Mouse (Mus musculus): ENCODE data around the gene Fbxo21. TPM values are rescaled to one million over a fixed set of nuclear protein-coding genes. Genes with fewer than 3 reads are reported as not detected.
A peak's percentile ranks its signal among the peaks of the same experiment; 100 is the strongest.

The Fbxo21 gene
- polyA plus RNA-seq, 1 experiment from 2014 or later, result 163 TPM

- Histone ChIP-seq H3K4me1 (ENCODE audit: control insufficient read depth, insufficient read depth, low read length) (no peaks in the 10 kb centered on the region), H3K4me2 (ENCODE audit: low read length) (no peak overlapping the region), H3K27me3 (ENCODE audit: control insufficient read depth, insufficient read depth, low read length) (no peaks in the 10 kb centered on the region), H3K4me3 (replicated peaks; ENCODE audit: low read depth, low read length) (no peak overlapping the region), H3K9me3 (ENCODE audit: control insufficient read depth, low read length) (no peaks in the 10 kb centered on the region), H3K9ac (replicated peaks; ENCODE audit: low read length) (no peak overlapping the region), H3K36me3 (ENCODE audit: control insufficient read depth, insufficient read depth, low read length) (no peaks in the 10 kb centered on the region), H3K27ac (replicated peaks; ENCODE audit: low read depth, low read length) (no peak overlapping the region)
- ATAC-seq (ENCODE audit: low FRiP score, low TSS enrichment), result no peak
- WGBS, result 29% methylated on average over 4 of the region's 4 CpGs
- DNase-seq, result peak; percentile 77
These were observed 29.9 kb upstream of the Fbxo21 start for GRCm38 (mm10) chr5:117946605-117947004.

- no peaks in the 10 kb centered on the region for H3K27me3 ChIP-seq (ENCODE audit: control insufficient read depth, insufficient read depth, low read length)
- WGBS, result 66% methylated on average over 10 of the region's 10 CpGs
- H3K9ac ChIP-seq (replicated peaks; ENCODE audit: low read length), result no peak overlapping the region
These were observed 27.1 kb upstream of the Fbxo21 start for GRCm38 (mm10) chr5:117949393-117949792.

GRCm38 (mm10) chr5:117953893-117954292 lies 22.6 kb upstream of the Fbxo21 start:
- H3K4me2 ChIP-seq (ENCODE audit: low read length), result no peak overlapping the region
- H3K4me3 ChIP-seq (replicated peaks; ENCODE audit: low read depth, low read length), result no peak overlapping the region
- H3K4me1 ChIP-seq (ENCODE audit: control insufficient read depth, insufficient read depth, low read length), result no peaks in the 10 kb centered on the region
- H3K36me3 ChIP-seq (ENCODE audit: control insufficient read depth, insufficient read depth, low read length), result no peaks in the 10 kb centered on the region
- DNase-seq (no peak), ATAC-seq (ENCODE audit: low FRiP score, low TSS enrichment) (no peak)
- no peak overlapping the region for H3K27ac ChIP-seq (replicated peaks; ENCODE audit: low read depth, low read length)
- no peaks in the 10 kb centered on the region for H3K27me3 ChIP-seq (ENCODE audit: control insufficient read depth, insufficient read depth, low read length)
- WGBS, result 91% methylated on average over 12 of the region's 12 CpGs
- H3K9ac ChIP-seq (replicated peaks; ENCODE audit: low read length), result no peak overlapping the region
- H3K9me3 ChIP-seq (ENCODE audit: control insufficient read depth, low read length), result no peaks in the 10 kb centered on the region

More at GRCm38 (mm10) chr5:117949393-117949792, 27.1 kb upstream of the Fbxo21 start:
- no peak overlapping the region for H3K4me2 ChIP-seq (ENCODE audit: low read length)
- H3K36me3 ChIP-seq (ENCODE audit: control insufficient read depth, insufficient read depth, low read length), result no peaks in the 10 kb centered on the region
- no peak overlapping the region for H3K4me3 ChIP-seq (replicated peaks; ENCODE audit: low read depth, low read length)
- ATAC-seq (ENCODE audit: low FRiP score, low TSS enrichment) (no peak), DNase-seq (no peak)
- no peaks in the 10 kb centered on the region for H3K9me3 ChIP-seq (ENCODE audit: control insufficient read depth, low read length)
- H3K27ac ChIP-seq (replicated peaks; ENCODE audit: low read depth, low read length), result no peak overlapping the region
- no peaks in the 10 kb centered on the region for H3K4me1 ChIP-seq (ENCODE audit: control insufficient read depth, insufficient read depth, low read length)

- Histone ChIP-seq H3K9me3 (ENCODE audit: control insufficient read depth, low read length) (no peaks in the 10 kb centered on the region), H3K4me3 (replicated peaks; ENCODE audit: low read depth, low read length) (no peak overlapping the region), H3K27ac (replicated peaks; ENCODE audit: low read depth, low read length) (no peak overlapping the region), H3K36me3 (ENCODE audit: control insufficient read depth, insufficient read depth, low read length) (no peaks in the 10 kb centered on the region), H3K27me3 (ENCODE audit: control insufficient read depth, insufficient read depth, low read length) (no peaks in the 10 kb centered on the region), H3K4me2 (ENCODE audit: low read length) (no peak overlapping the region), H3K4me1 (ENCODE audit: control insufficient read depth, insufficient read depth, low read length) (no peaks in the 10 kb centered on the region), H3K9ac (replicated peaks; ENCODE audit: low read length) (no peak overlapping the region)
- ATAC-seq (ENCODE audit: low FRiP score, low TSS enrichment), result no peak
- WGBS, result 85% methylated on average over 1 of the region's 1 CpGs
- no peak for DNase-seq
These were observed 22.1 kb upstream of the Fbxo21 start for GRCm38 (mm10) chr5:117954429-117954828.

GRCm38 (mm10) chr5:117955675-117956420 lies 20.7 kb upstream of the Fbxo21 start:
- no peak overlapping the region for H3K27ac ChIP-seq (replicated peaks; ENCODE audit: low read depth, low read length)
- no peaks in the 10 kb centered on the region for H3K36me3 ChIP-seq (ENCODE audit: control insufficient read depth, insufficient read depth, low read length)
- H3K9me3 ChIP-seq (ENCODE audit: control insufficient read depth, low read length), result no peaks in the 10 kb centered on the region
- ATAC-seq (ENCODE audit: low FRiP score, low TSS enrichment) (no peak), DNase-seq (peak; percentile 73)
- H3K4me3 ChIP-seq (replicated peaks; ENCODE audit: low read depth, low read length), result no peak overlapping the region
- 33% methylated on average over 10 of the region's 10 CpGs for WGBS
- no peaks in the 10 kb centered on the region for H3K27me3 ChIP-seq (ENCODE audit: control insufficient read depth, insufficient read depth, low read length)
- no peak overlapping the region for H3K4me2 ChIP-seq (ENCODE audit: low read length)
- H3K4me1 ChIP-seq (ENCODE audit: control insufficient read depth, insufficient read depth, low read length), result no peaks in the 10 kb centered on the region
- no peak overlapping the region for H3K9ac ChIP-seq (replicated peaks; ENCODE audit: low read length)

- Histone ChIP-seq H3K36me3 (ENCODE audit: control insufficient read depth, insufficient read depth, low read length) (no peaks in the 10 kb centered on the region), H3K4me1 (ENCODE audit: control insufficient read depth, insufficient read depth, low read length) (no peaks in the 10 kb centered on the region), H3K9me3 (ENCODE audit: control insufficient read depth, low read length) (no peaks in the 10 kb centered on the region), H3K4me2 (ENCODE audit: low read length) (no peak overlapping the region), H3K4me3 (replicated peaks; ENCODE audit: low read depth, low read length) (no peak overlapping the region), H3K27ac (replicated peaks; ENCODE audit: low read depth, low read length) (no peak overlapping the region), H3K27me3 (ENCODE audit: control insufficient read depth, insufficient read depth, low read length) (no peaks in the 10 kb centered on the region), H3K9ac (replicated peaks; ENCODE audit: low read length) (no peak overlapping the region)
- 54% methylated on average over 9 of the region's 9 CpGs for WGBS
- no peak for DNase-seq
- no peak for ATAC-seq (ENCODE audit: low FRiP score, low TSS enrichment)
These were observed 11.8 kb upstream of the Fbxo21 start for GRCm38 (mm10) chr5:117964750-117965149.

- Histone ChIP-seq H3K9me3 (ENCODE audit: control insufficient read depth, low read length) (no peaks in the 10 kb centered on the region), H3K4me2 (ENCODE audit: low read length) (no peak overlapping the region), H3K9ac (replicated peaks; ENCODE audit: low read length) (no peak overlapping the region), H3K36me3 (ENCODE audit: control insufficient read depth, insufficient read depth, low read length) (no peaks in the 10 kb centered on the region), H3K27ac (replicated peaks; ENCODE audit: low read depth, low read length) (no peak overlapping the region), H3K4me3 (replicated peaks; ENCODE audit: low read depth, low read length) (no peak overlapping the region), H3K27me3 (ENCODE audit: control insufficient read depth, insufficient read depth, low read length) (no peaks in the 10 kb centered on the region), H3K4me1 (ENCODE audit: control insufficient read depth, insufficient read depth, low read length) (no peaks in the 10 kb centered on the region)
- 67% methylated on average over 9 of the region's 9 CpGs for WGBS
- ATAC-seq (ENCODE audit: low FRiP score, low TSS enrichment) (no peak), DNase-seq (no peak)
These were observed 9.6 kb upstream of the Fbxo21 start for GRCm38 (mm10) chr5:117966956-117967355.

GRCm38 (mm10) chr5:117967659-117968069 lies 8.9 kb upstream of the Fbxo21 start:
- 68% methylated on average over 4 of the region's 4 CpGs for WGBS

GRCm38 (mm10) chr5:117969681-117970427 lies 6.7 kb upstream of the Fbxo21 start:
- no peaks in the 10 kb centered on the region for H3K27me3 ChIP-seq (ENCODE audit: control insufficient read depth, insufficient read depth, low read length)
- WGBS, result 87% methylated on average over 10 of the region's 10 CpGs
- no peak overlapping the region for H3K4me3 ChIP-seq (replicated peaks; ENCODE audit: low read depth, low read length)
- no peak overlapping the region for H3K4me2 ChIP-seq (ENCODE audit: low read length)
- H3K27ac ChIP-seq (replicated peaks; ENCODE audit: low read depth, low read length), result no peak overlapping the region
- no peak overlapping the region for H3K9ac ChIP-seq (replicated peaks; ENCODE audit: low read length)
- H3K36me3 ChIP-seq (ENCODE audit: control insufficient read depth, insufficient read depth, low read length), result no peaks in the 10 kb centered on the region
- H3K9me3 ChIP-seq (ENCODE audit: control insufficient read depth, low read length), result no peaks in the 10 kb centered on the region
- no peaks in the 10 kb centered on the region for H3K4me1 ChIP-seq (ENCODE audit: control insufficient read depth, insufficient read depth, low read length)
- DNase-seq, result no peak
- no peak for ATAC-seq (ENCODE audit: low FRiP score, low TSS enrichment)

More at GRCm38 (mm10) chr5:117967659-117968069, 8.9 kb upstream of the Fbxo21 start:
- H3K9ac ChIP-seq (replicated peaks; ENCODE audit: low read length), result no peak overlapping the region
- H3K36me3 ChIP-seq (ENCODE audit: control insufficient read depth, insufficient read depth, low read length), result no peaks in the 10 kb centered on the region
- no peaks in the 10 kb centered on the region for H3K9me3 ChIP-seq (ENCODE audit: control insufficient read depth, low read length)
- no peak overlapping the region for H3K27ac ChIP-seq (replicated peaks; ENCODE audit: low read depth, low read length)
- no peak for ATAC-seq (ENCODE audit: low FRiP score, low TSS enrichment)
- H3K27me3 ChIP-seq (ENCODE audit: control insufficient read depth, insufficient read depth, low read length), result no peaks in the 10 kb centered on the region
- no peaks in the 10 kb centered on the region for H3K4me1 ChIP-seq (ENCODE audit: control insufficient read depth, insufficient read depth, low read length)
- no peak for DNase-seq
- H3K4me2 ChIP-seq (ENCODE audit: low read length), result no peak overlapping the region
- no peak overlapping the region for H3K4me3 ChIP-seq (replicated peaks; ENCODE audit: low read depth, low read length)
